Mouse (Mus musculus) MEL (cell line): ENCODE results near the gene Rgs19. TPM values are rescaled to one million over a fixed set of nuclear protein-coding genes. Genes with fewer than 3 reads are reported as not detected.

Experiments
- DNase-seq: peaks from one replicate; pipeline ENCODE4 v3.0.0; 2011; ENCODE audit warnings: low read depth, low spot score
- H3K27ac ChIP-seq: 2 replicates; pipeline ENCODE4 v1.5.1; 2012; ENCODE audit warnings: low read depth, mild to moderate bottlenecking, control low read depth, low read length, moderate library complexity; ENCODE audit not compliant: control insufficient read depth
- H3K27me3 ChIP-seq, 2 experiments: fragments of 150-350 bp in 1 of 2; sonication (generic) in 1 of 2; 2 replicates each; pipeline ENCODE4 v1.6.1; 2012; ENCODE audit warnings: low read length in 2 of 2, mild to moderate bottlenecking in 2 of 2, improper control_type of control experiment in 1 of 2, moderate library complexity in 1 of 2; ENCODE audit not compliant: insufficient read depth in 2 of 2, control insufficient read depth in 1 of 2
- H3K36me3 ChIP-seq, 2 experiments: 2 replicates each; pipeline ENCODE4 v1.6.1; 2012 to 2014; ENCODE audit warnings: low read length in 2 of 2, improper control_type of control experiment in 1 of 2, inconsistent platforms in 1 of 2, mild to moderate bottlenecking in 1 of 2; ENCODE audit not compliant: insufficient read depth in 2 of 2, control insufficient read depth in 1 of 2
- H3K4me1 ChIP-seq, 2 experiments: fragments of 150-350 bp in 1 of 2; sonication (generic) in 1 of 2; 2 replicates each; pipeline ENCODE4 v1.6.1; 2012; ENCODE audit warnings: low read length in 2 of 2, improper control_type of control experiment in 1 of 2, mild to moderate bottlenecking in 1 of 2; ENCODE audit not compliant: insufficient read depth in 2 of 2, control insufficient read depth in 1 of 2
- H3K4me3 ChIP-seq, 2 experiments: fragments of 150-350 bp in 1 of 2; sonication (generic) in 1 of 2; 2 replicates each; pipeline ENCODE4 v1.5.1; 2012; ENCODE audit warnings: low read depth in 2 of 2, low read length in 2 of 2, mild to moderate bottlenecking in 2 of 2, moderate library complexity in 2 of 2, control low read depth in 1 of 2, improper control_type of control experiment in 1 of 2; ENCODE audit not compliant: control insufficient read depth in 1 of 2, insufficient read depth in 1 of 2
- H3K79me2 ChIP-seq: 2 replicates; pipeline ENCODE4 v1.6.1; 2012; ENCODE audit warnings: mild to moderate bottlenecking, low read length, moderate library complexity; ENCODE audit not compliant: control insufficient read depth, poor library complexity, insufficient read depth
- H3K9ac ChIP-seq: 2 replicates; pipeline ENCODE4 v1.6.1; 2012; ENCODE audit warnings: low read depth, mild to moderate bottlenecking, control low read depth, low read length, moderate library complexity; ENCODE audit not compliant: control insufficient read depth, poor library complexity, severe bottlenecking
- H3K9me3 ChIP-seq: fragments of 150-350 bp; sonication (generic); replicated peaks from 2 replicates; pipeline ENCODE4 v1.6.1; 2012; ENCODE audit warnings: mild to moderate bottlenecking, low read length, improper control_type of control experiment, moderate library complexity; ENCODE audit not compliant: insufficient read depth
- BHLHE40 ChIP-seq: IDR thresholded peaks from 2 replicates; pipeline ENCODE4 v1.6.1; 2012; ENCODE audit warnings: low read depth, mild to moderate bottlenecking, inconsistent platforms, low read length, improper control_type of control experiment, borderline replicate concordance
- CHD1 ChIP-seq: IDR thresholded peaks from 2 replicates; pipeline ENCODE4 v1.6.1; 2012; ENCODE audit warnings: low read depth, mild to moderate bottlenecking, inconsistent platforms, low read length, improper control_type of control experiment
- CTCF ChIP-seq, 3 experiments: IDR thresholded peaks in 2 of 3; conservative IDR thresholded peaks in 1 of 3; 2 replicates each; pipeline ENCODE4 v1.5.1; 2011 to 2012; ENCODE audit warnings: low read length in 3 of 3, low read depth in 2 of 3, mild to moderate bottlenecking in 2 of 3, improper control_type of control experiment in 1 of 3, inconsistent platforms in 1 of 3, mixed read lengths in 1 of 3, moderate library complexity in 1 of 3; ENCODE audit not compliant: control insufficient read depth in 1 of 3, insufficient read depth in 1 of 3, poor library complexity in 1 of 3, severe bottlenecking in 1 of 3
- E2F4 ChIP-seq: IDR thresholded peaks from 2 replicates; pipeline ENCODE4 v1.6.1; 2011; ENCODE audit warnings: low read depth, low read length, improper control_type of control experiment, borderline replicate concordance
- ELF1 ChIP-seq: IDR thresholded peaks from 2 replicates; pipeline ENCODE4 v1.6.1; 2014; ENCODE audit warnings: low read depth, mild to moderate bottlenecking, inconsistent platforms, low read length, improper control_type of control experiment, moderate library complexity
- EP300 ChIP-seq, 2 experiments: IDR thresholded peaks; 2 replicates each; pipeline ENCODE4 v1.6.1; 2011; ENCODE audit warnings: improper control_type of control experiment in 2 of 2, low read length in 2 of 2, low read depth in 1 of 2, mild to moderate bottlenecking in 1 of 2
- ETS1 ChIP-seq: IDR thresholded peaks from 2 replicates; pipeline ENCODE4 v1.6.1; 2012; ENCODE audit warnings: low read depth, mild to moderate bottlenecking, inconsistent platforms, low read length, improper control_type of control experiment, moderate library complexity
- HCFC1 ChIP-seq: IDR thresholded peaks from 2 replicates; pipeline ENCODE4 v1.6.1; 2012; ENCODE audit warnings: low read depth, mild to moderate bottlenecking, inconsistent platforms, low read length, improper control_type of control experiment, moderate library complexity
- KAT2A ChIP-seq: conservative IDR thresholded peaks from 2 replicates; pipeline ENCODE4 v1.6.1; 2012; ENCODE audit warnings: low read depth, low read length, improper control_type of control experiment, inconsistent platforms
- MAX ChIP-seq: IDR thresholded peaks from 2 replicates; pipeline ENCODE4 v1.6.1; 2011; ENCODE audit warnings: low read length, improper control_type of control experiment
- MAZ ChIP-seq: IDR thresholded peaks from 2 replicates; pipeline ENCODE4 v1.6.1; 2012; ENCODE audit warnings: low read depth, mild to moderate bottlenecking, inconsistent platforms, low read length, improper control_type of control experiment
- MXI1 ChIP-seq: IDR thresholded peaks from 2 replicates; pipeline ENCODE4 v1.6.1; 2011; ENCODE audit warnings: mild to moderate bottlenecking, low read depth, low read length, improper control_type of control experiment
- MYC ChIP-seq: IDR thresholded peaks from 2 replicates; pipeline ENCODE4 v1.6.1; 2011; ENCODE audit warnings: low read depth, mild to moderate bottlenecking, low read length, improper control_type of control experiment, moderate library complexity
- NELFE ChIP-seq: IDR thresholded peaks from 2 replicates; pipeline ENCODE4 v1.6.1; 2011; ENCODE audit warnings: low read depth, low read length, improper control_type of control experiment
- NRF1 ChIP-seq: IDR thresholded peaks from 2 replicates; pipeline ENCODE4 v1.6.1; 2014; ENCODE audit warnings: low read depth, mild to moderate bottlenecking, inconsistent platforms, low read length, improper control_type of control experiment, moderate library complexity; ENCODE audit not compliant: poor library complexity, insufficient read depth, severe bottlenecking
- POLR2A ChIP-seq, 2 experiments: IDR thresholded peaks; 2 replicates each; pipeline ENCODE4 v1.6.1; 2011 to 2012; ENCODE audit warnings: low read length in 2 of 2, mild to moderate bottlenecking in 2 of 2, control low read depth in 1 of 2, improper control_type of control experiment in 1 of 2, low read depth in 1 of 2, moderate library complexity in 1 of 2; ENCODE audit not compliant: control insufficient read depth in 1 of 2, insufficient read depth in 1 of 2, poor library complexity in 1 of 2
- POLR2AphosphoS2 ChIP-seq: IDR thresholded peaks from 2 replicates; pipeline ENCODE4 v1.6.1; 2011; ENCODE audit warnings: low read length, improper control_type of control experiment
- RCOR1 ChIP-seq: IDR thresholded peaks from 2 replicates; pipeline ENCODE4 v1.6.1; 2012; ENCODE audit warnings: low read depth, mild to moderate bottlenecking, inconsistent platforms, low read length, improper control_type of control experiment
- SIN3A ChIP-seq: IDR thresholded peaks from 2 replicates; pipeline ENCODE4 v1.6.1; 2012; ENCODE audit warnings: low read length, improper control_type of control experiment, inconsistent platforms
- SMC3 ChIP-seq: IDR thresholded peaks from 2 replicates; pipeline ENCODE4 v1.6.1; 2011; ENCODE audit warnings: low read depth, low read length, improper control_type of control experiment
- TAL1 ChIP-seq: IDR thresholded peaks from 2 replicates; pipeline ENCODE4 v1.6.1; 2012; ENCODE audit warnings: mild to moderate bottlenecking, inconsistent platforms, low read length, moderate library complexity, mixed read lengths
- TCF12 ChIP-seq: IDR thresholded peaks from 2 replicates; pipeline ENCODE4 v1.6.1; 2014; ENCODE audit warnings: low read depth, mild to moderate bottlenecking, inconsistent platforms, low read length, improper control_type of control experiment, moderate library complexity
- USF1 ChIP-seq: IDR thresholded peaks from 2 replicates; pipeline ENCODE4 v1.6.1; 2014; ENCODE audit warnings: low read depth, mild to moderate bottlenecking, inconsistent platforms, low read length, improper control_type of control experiment, moderate library complexity
- ZMIZ1 ChIP-seq: IDR thresholded peaks from 2 replicates; pipeline ENCODE4 v1.6.1; 2012; ENCODE audit warnings: low read depth, mild to moderate bottlenecking, inconsistent platforms, low read length, improper control_type of control experiment, moderate library complexity
- polyA plus RNA-seq, 2 experiments: library from polyadenylated mRNA; stranded (reverse) in 1 of 2; unstranded in 1 of 2; fragments of >175 nt in 1 of 2; fragments of >200 nt in 1 of 2; gene quantifications; 2 replicates each; pipeline versions ENCODE4 v1.2.1 to v1.2.4; 2012; ENCODE audit warnings: low replicate concordance in 2 of 2, low read depth in 1 of 2; ENCODE audit not compliant: insufficient read length in 2 of 2, insufficient read depth in 1 of 2, missing spikeins in 1 of 2
- total RNA-seq: library from RNA; depleted of rRNA; stranded (reverse); fragments of 300-350 nt; gene quantifications from 2 replicates; pipeline ENCODE4 v1.2.3, GENCODE M21; 2012; rRNA removed

The Rgs19 gene
- total RNA-seq (45.5 and 46.2 TPM in 2 replicates), polyA plus RNA-seq (100 to 1,000 TPM in 1 of 2 experiments, not detected in 1; 157 TPM)

GRCm38 (mm10) chr2:181693339-181694280, at the start of gene Rgs19:
TSS of gene Rgs19 (minus strand) at chr2:181693977.
- peak; percentile 70 for TF ChIP-seq POLR2AphosphoS2
- no peak for TF ChIP-seq KAT2A
- peak; percentile 76 for TF ChIP-seq MYC
- peak; percentile 51; the same call in 1 of the 2 replicates for TF ChIP-seq ZMIZ1
- TF ChIP-seq EP300 (IDR thresholded peaks at IDR 0.05; ENCODE audit: low read depth in 1 of 2, low read length in 2 of 2) = peak in 1 of 2 experiments; percentile 41; a peak in 3 of 4 replicates
- peak; percentile 71 for TF ChIP-seq MAX
- no peak for TF ChIP-seq USF1
- TF ChIP-seq MAZ = peak; percentile 99
- peak; percentile 43; the same call in 1 of the 2 replicates for TF ChIP-seq TCF12
- peak; percentile 89 for TF ChIP-seq NRF1
- no peak; the same call in 1 of the 2 replicates for TF ChIP-seq CHD1
- TF ChIP-seq MXI1 = peak; percentile 90
- peak; percentile 84 for TF ChIP-seq SIN3A
- peak; percentile 42; the same call in 1 of the 2 replicates for TF ChIP-seq RCOR1
- 0 out of 6 replicates have a peak, but pooled peaks of 1 of the 3 experiments have one; percentile 2 for TF ChIP-seq CTCF (IDR thresholded peaks at IDR 0.05 in 2 of 3, conservative IDR thresholded peaks at IDR 0.05 in 1 of 3; ENCODE audit: control insufficient read depth in 1 of 3, insufficient read depth in 1 of 3, low read depth in 2 of 3, low read length in 3 of 3, poor library complexity in 1 of 3, severe bottlenecking in 1 of 3)
- no peak for TF ChIP-seq TAL1
- TF ChIP-seq BHLHE40 = no peak
- peak; percentile 60 for TF ChIP-seq ETS1
- TF ChIP-seq SMC3 = 0 out of 2 replicates have a peak, but pooled peaks have one; percentile 4
- peak; percentile 53 for TF ChIP-seq HCFC1
- peak; percentile 80 to 83; a peak in 3 of 4 replicates for TF ChIP-seq POLR2A (IDR thresholded peaks at IDR 0.05; ENCODE audit: control insufficient read depth in 1 of 2, insufficient read depth in 1 of 2, low read depth in 1 of 2, low read length in 2 of 2, poor library complexity in 1 of 2)
- TF ChIP-seq ELF1 = peak; percentile 76
- TF ChIP-seq E2F4 = no peak
- peak; percentile 88 for TF ChIP-seq NELFE
- Histone ChIP-seq H3K4me3 (peak within 1 kb of the TSS; percentile 82 to 90), H3K27ac (peak within 1 kb of the TSS; percentile 84), H3K27me3 (no peaks in the 10 kb centered on the region), H3K36me3 (peaks cover 0 to 23% of the 10 kb centered on the region in 2 experiments; a peak in 2 of 4 replicates), H3K4me1 (peaks cover 0 to 29% of the 10 kb centered on the region in 2 experiments; a peak in 3 of 4 replicates), H3K9me3 (no peaks in the 10 kb centered on the region), H3K79me2 (peaks cover 26% of the 10 kb centered on the region), H3K9ac (peak within 1 kb of the TSS; percentile 93)
- peak; percentile 94 for DNase-seq
